Mouse (Mus musculus): Measurements from ENCODE around the gene Prl3c1. TPM values are rescaled to one million over a fixed set of nuclear protein-coding genes. Genes with fewer than 3 reads are reported as not detected.
"Not testable (repeated sequence)": the region's sequence is repeated elsewhere in the genome, so short reads cannot be mapped to it uniquely, and the experiment has no call there.

Gene Prl3c1
- polyA plus RNA-seq (2016; fragmentation: Nextera tagmentation; extraction: Ambion mirVana) = not detected in 2 replicates

DNA sequence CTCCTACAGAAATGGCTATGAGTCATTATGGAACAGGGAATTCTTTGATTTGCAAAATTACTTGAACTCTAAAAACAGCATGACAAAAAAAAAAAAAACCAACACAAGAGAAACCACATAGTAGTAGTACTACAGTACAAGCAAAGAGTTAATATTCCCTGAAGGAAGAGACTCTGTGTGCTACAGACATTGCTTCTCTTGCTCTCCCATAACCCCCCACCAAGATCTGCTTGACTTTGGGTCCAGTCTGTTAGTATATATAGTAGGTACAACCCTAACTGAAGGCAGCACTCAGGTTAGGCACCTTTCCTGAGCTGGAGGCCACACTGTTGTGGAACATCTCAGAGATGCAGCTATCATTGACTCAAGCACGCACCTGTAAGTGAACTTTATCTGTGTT is at the start of gene Prl3c1:
TSS of gene Prl3c1 (plus strand) at position 301 of the 400 bp plus-strand sequence.
- no peaks in the 10 kb centered on the region for H3K36me3 ChIP-seq
- 86% methylated on average over 1 of the region's 1 CpGs for WGBS
- H3K27me3 ChIP-seq (ENCODE audit: low read depth, poor library complexity, severe bottlenecking) = no peaks in the 10 kb centered on the region
- no peak within 1 kb of the TSS for H3K27ac ChIP-seq
- H3K9me3 ChIP-seq (replicated peaks) = no peaks in the 10 kb centered on the region
- no peaks in the 10 kb centered on the region for H3K4me1 ChIP-seq
- DNase-seq (ENCODE audit: low spot score) = no peak
- no peak within 1 kb of the TSS for H3K4me3 ChIP-seq

DNA sequence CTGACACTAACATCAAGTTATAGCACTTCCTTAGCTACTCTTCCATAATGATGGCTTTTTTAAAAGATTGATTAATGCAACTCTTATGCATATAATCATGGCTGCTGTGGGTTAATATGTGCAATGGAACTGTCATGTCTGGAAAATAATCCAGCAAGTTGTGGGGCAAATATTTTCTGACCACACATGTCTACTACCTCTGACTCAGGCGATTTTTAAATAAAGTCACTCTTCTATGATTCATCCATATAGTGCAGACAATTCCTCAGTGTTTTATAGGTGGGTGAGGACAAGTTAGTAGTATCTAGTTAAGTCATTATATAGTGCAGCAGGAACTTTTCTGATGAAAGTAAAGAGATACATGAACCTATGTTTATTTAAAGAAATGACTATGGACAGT is 48.2 kb upstream of the Prl3c1 start:
- Histone ChIP-seq H3K27ac (no peak overlapping the region), H3K4me3 (no peak overlapping the region), H3K9me3 (replicated peaks) (no peaks in the 10 kb centered on the region), H3K27me3 (ENCODE audit: low read depth, poor library complexity, severe bottlenecking) (no peaks in the 10 kb centered on the region), H3K36me3 (no peaks in the 10 kb centered on the region), H3K4me1 (no peaks in the 10 kb centered on the region)
- 69% methylated on average over 1 of the region's 1 CpGs for WGBS
- no peak for DNase-seq (ENCODE audit: low spot score)

DNA sequence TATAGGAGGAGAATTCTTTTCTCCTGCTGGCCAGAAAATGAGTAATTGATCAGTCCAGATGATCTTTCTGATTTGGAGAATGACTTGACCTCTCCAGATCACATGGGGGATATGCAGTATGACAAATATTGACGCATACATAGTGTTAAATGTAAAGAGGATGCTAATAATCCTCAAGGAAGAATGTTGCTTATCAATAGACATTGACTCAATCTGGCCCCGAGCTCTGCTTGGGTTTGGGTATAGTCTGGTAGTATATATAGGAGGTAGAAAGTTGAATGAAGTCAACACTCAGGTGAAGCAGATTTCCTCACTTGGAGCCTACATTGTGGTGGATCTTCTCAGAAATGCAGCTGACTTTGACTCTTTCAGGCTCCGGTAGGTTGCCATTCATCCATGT is 40.0 kb upstream of the Prl3c1 start, which contains the start of gene Prl3d3:
TSS of gene Prl3d3 (plus strand) at position 301 of the 400 bp plus-strand sequence.
- H3K4me3 ChIP-seq; H3K9me3 ChIP-seq (replicated peaks); H3K4me1 ChIP-seq; DNase-seq (ENCODE audit: low spot score); H3K27me3 ChIP-seq (ENCODE audit: low read depth, poor library complexity, severe bottlenecking); H3K36me3 ChIP-seq; H3K27ac ChIP-seq: not testable (repeated sequence)
- WGBS = 95% methylated on average over 3 of the region's 3 CpGs

DNA sequence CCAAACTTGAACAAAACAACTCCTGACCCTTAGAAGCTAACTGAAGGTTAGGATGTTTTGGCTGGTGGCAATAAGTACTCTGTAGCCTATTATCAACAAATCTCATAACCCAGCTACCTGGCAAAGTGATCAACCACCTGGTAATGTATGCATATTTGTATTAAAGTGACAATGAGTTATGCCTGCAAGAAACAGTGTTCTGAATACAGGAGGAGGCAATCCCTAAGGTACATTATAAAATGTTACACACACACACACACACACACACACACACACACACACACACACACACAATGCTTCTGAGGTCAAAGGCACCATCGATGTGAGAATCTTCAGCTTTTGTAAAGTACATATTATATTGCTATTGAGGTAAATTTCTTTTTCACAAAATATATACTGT is 45.1 kb downstream of the Prl3c1 start, which contains the start of gene Prl3b1:
TSS of gene Prl3b1 (plus strand) at position 301 of the 400 bp plus-strand sequence.
- no peak within 1 kb of the TSS for H3K27ac ChIP-seq
- no peak for DNase-seq (ENCODE audit: low spot score)
- no peak within 1 kb of the TSS for H3K4me3 ChIP-seq
- H3K36me3 ChIP-seq = no peaks in the 10 kb centered on the region
- H3K4me1 ChIP-seq = no peaks in the 10 kb centered on the region
- WGBS = 100% methylated on average over 1 of the region's 1 CpGs
- no peaks in the 10 kb centered on the region for H3K9me3 ChIP-seq (replicated peaks)
- no peaks in the 10 kb centered on the region for H3K27me3 ChIP-seq (ENCODE audit: low read depth, poor library complexity, severe bottlenecking)

Other genes with a start within 250 kb of the Prl3c1 start
- not detected in 2 replicates for gene Prl, start 139.1 kb upstream of the Prl3c1 start, polyA plus RNA-seq (2016; fragmentation: Nextera tagmentation; extraction: Ambion mirVana)
- not detected in 2 replicates for gene Prl3d1, start 102.5 kb upstream of the Prl3c1 start, polyA plus RNA-seq (2016; fragmentation: Nextera tagmentation; extraction: Ambion mirVana)
- not detected in 2 replicates for gene Prl3d2, start 75.0 kb upstream of the Prl3c1 start, polyA plus RNA-seq (2016; fragmentation: Nextera tagmentation; extraction: Ambion mirVana)
- not detected in 2 replicates for gene Prl3d3, start 39.9 kb upstream of the Prl3c1 start, polyA plus RNA-seq (2016; fragmentation: Nextera tagmentation; extraction: Ambion mirVana)
- 0.99 and 1.2 TPM in 2 replicates for gene Prl3b1, start 45.2 kb downstream of the Prl3c1 start, polyA plus RNA-seq (2016; fragmentation: Nextera tagmentation; extraction: Ambion mirVana)
- not detected in 2 replicates for gene Prl3a1, start 62.8 kb downstream of the Prl3c1 start, polyA plus RNA-seq (2016; fragmentation: Nextera tagmentation; extraction: Ambion mirVana)
- not detected in 2 replicates for gene Prl6a1, start 116.0 kb downstream of the Prl3c1 start, polyA plus RNA-seq (2016; fragmentation: Nextera tagmentation; extraction: Ambion mirVana)
- not detected in 2 replicates for gene Prl8a2, start 149.0 kb downstream of the Prl3c1 start, polyA plus RNA-seq (2016; fragmentation: Nextera tagmentation; extraction: Ambion mirVana)
- not detected in 2 replicates for gene Prl2b1, start 194.2 kb downstream of the Prl3c1 start, polyA plus RNA-seq (2016; fragmentation: Nextera tagmentation; extraction: Ambion mirVana)
- not detected in 2 replicates for gene Prl8a6, start 242.0 kb downstream of the Prl3c1 start, polyA plus RNA-seq (2016; fragmentation: Nextera tagmentation; extraction: Ambion mirVana)